Mouse (Mus musculus) heart, adult 2 months (tissue): ENCODE data around the gene Slc17a8.

Experiments used
- CTCF ChIP-seq: fragments of 200-600 bp; IDR thresholded peaks from 2 replicates; pipeline ENCODE4 v1.8.1; 2022; ENCODE audit warnings: antibody characterized with exemption, mild to moderate bottlenecking, moderate library complexity
- POLR2A ChIP-seq: fragments of 200-500 bp; IDR thresholded peaks from 2 replicates; pipeline ENCODE4 v1.6.1; 2011; ENCODE audit warnings: mild to moderate bottlenecking, low read depth, low read length, control low read depth; ENCODE audit not compliant: insufficient read depth

- TF ChIP-seq CTCF (no peak), POLR2A (no peak)
Measured at GRCm38 (mm10) chr10:89656366-89656765, 35.3 kb upstream of the Slc17a8 start.
